Mouse (Mus musculus) lung, adult 18-20 months (tissue): ENCODE results near the gene Card11.
A peak's percentile ranks its signal among the peaks of the same experiment; 100 is the strongest.

Experiments
- DNase-seq, 2 experiments: peaks; one replicate each; pipeline ENCODE4 v3.0.0; 2022; ENCODE audit warnings: mixed read lengths in 2 of 2

The Card11 gene

GRCm38 (mm10) chr5:140900866-140901265, 99.5 kb downstream of the Card11 start:
- DNase-seq = peak; percentile 18 to 25

DNA sequence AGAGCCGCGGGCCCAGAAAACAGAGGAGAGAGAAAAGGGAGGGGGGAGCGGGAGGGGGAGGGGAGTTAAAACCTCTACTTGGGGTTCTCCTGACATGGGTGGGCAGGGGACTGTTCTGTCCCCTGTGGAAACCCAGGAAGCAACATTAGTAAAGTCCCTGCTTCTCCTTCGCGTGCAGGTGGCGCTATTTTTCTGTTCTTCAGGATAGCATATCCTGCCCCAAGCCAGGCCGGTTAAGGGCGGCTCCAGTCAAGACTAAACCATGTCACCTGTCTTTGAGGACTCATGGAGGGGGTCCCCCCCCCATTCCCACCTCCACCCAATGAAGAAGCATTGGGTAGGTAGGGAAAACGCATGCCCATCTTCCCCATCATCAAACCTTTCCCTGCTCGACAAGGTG, 109.3 kb downstream of the Card11 start:
- DNase-seq = no peak

GRCm38 (mm10) chr5:140890050-140890449, 110.3 kb downstream of the Card11 start:
- peak; percentile 40 to 54 for DNase-seq

- peak; percentile 29 to 35 for DNase-seq
These were observed 110.8 kb downstream of the Card11 start for GRCm38 (mm10) chr5:140889539-140889938.

- DNase-seq = no peak
These were observed 112.5 kb downstream of the Card11 start for GRCm38 (mm10) chr5:140887871-140888270.

GRCm38 (mm10) chr5:140884966-140885365, 115.4 kb downstream of the Card11 start:
- DNase-seq = peak in 1 of 2 experiments; percentile 12

DNA sequence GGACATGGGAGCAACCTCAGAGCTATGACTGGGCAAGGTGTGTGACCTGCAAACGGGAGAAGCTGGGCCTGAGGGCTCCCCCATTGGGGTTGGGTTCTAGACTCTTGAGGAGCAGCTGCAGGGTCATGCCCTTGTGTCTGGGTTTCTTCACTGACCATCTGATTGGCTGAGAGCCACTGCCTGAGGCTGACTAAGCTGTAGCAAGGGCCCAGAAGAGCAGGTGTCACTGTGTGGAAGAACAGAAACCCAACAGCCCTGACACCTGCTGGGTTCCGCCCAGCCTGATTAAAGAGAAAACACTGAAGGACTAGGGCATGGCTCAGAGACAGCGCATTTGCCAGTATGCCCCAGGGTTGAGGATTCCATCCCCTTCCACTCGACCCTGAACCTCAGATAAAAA, 118.0 kb downstream of the Card11 start:
- no peak for DNase-seq

DNA sequence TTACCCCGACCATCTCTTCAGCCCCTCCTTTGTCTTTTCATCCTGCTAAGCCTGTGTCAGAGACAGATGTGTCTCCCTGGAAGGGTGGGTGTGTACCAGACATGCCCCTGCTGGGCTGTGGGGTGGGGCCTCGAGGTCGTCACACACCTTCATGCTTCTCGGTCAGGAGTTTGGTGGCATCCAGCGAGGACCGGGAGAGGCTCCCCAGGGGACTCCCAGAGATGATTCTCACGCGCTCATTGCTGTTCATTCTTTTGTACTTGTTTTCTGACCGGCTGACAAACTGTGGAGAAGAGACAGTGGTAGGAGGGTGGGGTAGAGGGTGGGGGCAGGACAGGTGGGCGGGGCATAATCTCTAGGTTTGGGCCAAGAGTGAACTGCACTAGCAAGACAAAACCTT, 120.2 kb downstream of the Card11 start:
- DNase-seq = no peak

- no peak for DNase-seq
These were observed 121.7 kb downstream of the Card11 start for GRCm38 (mm10) chr5:140878644-140879043.

- no peak for DNase-seq
These were observed 126.6 kb downstream of the Card11 start for GRCm38 (mm10) chr5:140873736-140874307.

DNA sequence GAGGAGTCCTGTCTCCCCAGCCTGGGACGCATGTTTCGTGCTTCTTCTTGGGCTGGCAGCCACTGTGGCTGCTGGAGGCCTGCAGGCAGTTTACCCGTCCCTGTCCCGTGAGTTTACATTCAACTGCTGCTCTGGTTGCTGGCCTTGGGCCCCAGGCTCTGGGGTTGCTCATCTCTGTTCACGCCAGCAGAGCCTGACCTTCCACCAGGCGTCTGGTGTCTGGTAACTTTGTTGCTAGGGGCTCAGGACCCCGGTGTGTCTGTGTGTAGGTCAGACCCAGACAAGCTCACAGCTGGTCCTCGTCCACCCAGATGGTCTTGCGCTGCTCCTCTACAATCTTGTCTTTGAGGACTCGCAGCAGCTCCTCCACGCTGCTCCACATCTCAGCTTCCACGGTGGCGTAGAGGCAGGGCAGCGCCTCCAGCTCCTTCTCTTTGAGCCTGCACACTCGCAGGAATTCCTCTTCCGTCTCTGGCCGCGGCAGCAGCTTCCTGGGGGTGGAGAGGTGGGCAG, 127.3 kb downstream of the Card11 start:
- DNase-seq = no peak

DNA sequence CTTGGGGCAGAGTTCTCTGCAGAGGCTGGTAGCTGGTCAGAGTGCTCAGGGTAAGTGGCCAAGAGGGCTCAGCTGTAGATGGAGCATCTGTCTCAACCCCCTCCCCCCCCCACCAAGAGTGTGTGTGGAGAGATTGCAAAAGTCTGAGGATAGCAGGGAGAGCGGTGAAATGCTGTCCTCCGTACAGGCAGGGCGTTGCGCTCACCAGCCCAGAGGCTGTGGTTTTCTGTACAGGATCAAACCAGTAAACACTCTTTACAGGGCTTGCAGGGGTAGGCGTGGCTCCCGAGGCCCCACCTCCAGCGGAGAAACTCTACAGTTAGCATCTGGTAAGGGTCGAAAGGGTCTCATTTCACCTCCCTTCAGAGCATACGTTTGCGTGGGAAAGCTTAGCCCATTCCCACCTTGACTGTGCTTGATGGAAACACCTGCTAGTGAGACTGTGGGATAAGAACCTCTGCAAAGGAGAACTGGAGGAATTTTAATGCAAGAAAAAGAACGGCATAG, 127.8 kb downstream of the Card11 start:
- DNase-seq = no peak

DNA sequence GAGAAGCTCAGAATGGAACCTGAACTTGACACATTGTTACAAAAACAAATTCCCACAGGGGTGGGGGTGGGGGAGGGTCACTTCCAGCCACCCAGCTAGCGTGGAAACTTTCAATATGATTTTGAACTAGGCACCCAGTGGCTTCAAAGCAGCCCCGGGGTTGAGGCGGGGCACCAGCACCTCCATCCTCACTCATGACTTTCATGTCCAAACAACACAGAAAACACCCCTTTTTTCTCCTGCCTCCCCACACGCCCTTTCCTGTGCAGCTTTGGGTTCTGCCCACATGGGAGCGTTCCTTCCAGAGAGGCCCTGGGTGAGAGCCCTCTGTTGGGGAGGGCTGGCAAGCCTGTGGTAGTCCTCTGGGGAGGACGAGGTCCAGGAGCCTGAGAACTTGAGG, 129.1 kb downstream of the Card11 start:
- DNase-seq = no peak

- DNase-seq = peak in 1 of 2 experiments; percentile 48
These were observed 131.3 kb downstream of the Card11 start for GRCm38 (mm10) chr5:140869034-140869433.

DNA sequence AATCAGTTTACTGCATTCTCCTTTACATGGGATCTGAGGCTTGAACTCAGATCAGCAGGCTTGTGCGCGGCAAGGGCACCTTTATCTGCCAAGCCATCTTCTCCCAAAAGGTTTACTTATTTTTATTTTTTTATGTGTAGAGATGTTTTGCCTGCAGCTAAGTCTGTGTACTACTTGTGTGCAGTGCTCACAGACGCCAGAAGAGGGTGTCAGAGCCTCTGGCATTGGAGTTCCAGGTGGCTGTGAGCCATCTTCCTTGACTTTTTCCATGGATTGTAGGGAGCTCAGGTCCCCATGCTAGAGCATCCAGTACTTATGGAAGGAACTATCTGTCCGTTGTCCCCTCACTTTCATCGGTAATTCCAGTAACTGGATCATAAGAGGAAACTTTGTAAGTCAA, 140.7 kb downstream of the Card11 start:
- no peak for DNase-seq

DNA sequence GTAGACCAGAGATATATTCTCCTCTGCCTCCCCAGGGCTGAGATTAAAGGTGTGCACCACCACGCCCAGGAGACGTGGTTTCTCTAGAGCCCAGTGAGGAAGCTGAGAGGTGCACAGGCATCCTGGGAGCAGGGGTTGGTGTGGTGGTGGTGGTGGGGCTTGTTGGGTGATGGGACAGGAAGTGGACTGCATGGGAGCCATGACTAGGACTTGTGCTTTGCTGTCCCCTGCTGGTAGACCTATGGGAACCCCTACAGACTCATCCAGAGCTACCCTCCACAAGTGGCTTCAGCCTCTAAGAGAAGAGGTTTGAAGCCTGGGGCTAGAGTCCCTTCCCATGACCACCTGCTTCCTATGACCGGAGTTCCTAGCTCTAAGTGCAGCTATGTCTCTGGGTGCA, 142.0 kb downstream of the Card11 start:
- no peak for DNase-seq

DNA sequence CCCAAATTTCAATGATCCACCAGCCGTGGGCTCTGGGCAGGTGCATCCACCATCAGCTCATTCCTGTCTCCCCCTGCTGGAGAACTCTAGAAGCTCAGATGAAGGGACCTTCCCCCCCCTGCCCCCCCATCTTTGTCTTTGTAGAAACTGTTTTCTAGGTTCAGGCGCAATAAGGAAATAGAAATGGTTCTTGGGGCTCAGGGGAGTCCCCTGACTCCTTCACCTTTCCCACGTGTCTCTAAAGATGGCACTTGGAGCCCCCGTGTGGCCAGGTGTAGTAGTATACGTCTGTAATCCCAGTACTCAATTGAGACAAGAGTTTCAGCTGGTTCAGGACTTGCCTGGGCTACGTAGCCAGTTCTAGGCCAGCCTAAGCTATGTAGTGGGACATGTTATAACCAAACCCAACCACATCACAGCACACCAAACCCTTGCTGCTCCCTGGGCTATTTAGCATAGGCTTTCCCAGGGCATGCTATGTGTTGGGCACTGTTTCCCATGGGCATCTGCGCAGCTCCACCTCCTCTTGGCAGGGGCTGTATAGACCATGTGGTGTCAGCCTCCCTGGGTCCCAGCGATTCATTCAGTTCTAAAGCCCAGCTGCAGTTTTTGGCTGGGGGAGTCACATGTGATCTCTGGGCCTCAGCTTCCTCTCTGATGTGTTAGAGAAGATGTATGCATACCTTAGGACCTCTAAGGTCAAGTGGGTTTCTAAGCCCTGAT, 142.8 kb downstream of the Card11 start:
- no peak for DNase-seq

DNA sequence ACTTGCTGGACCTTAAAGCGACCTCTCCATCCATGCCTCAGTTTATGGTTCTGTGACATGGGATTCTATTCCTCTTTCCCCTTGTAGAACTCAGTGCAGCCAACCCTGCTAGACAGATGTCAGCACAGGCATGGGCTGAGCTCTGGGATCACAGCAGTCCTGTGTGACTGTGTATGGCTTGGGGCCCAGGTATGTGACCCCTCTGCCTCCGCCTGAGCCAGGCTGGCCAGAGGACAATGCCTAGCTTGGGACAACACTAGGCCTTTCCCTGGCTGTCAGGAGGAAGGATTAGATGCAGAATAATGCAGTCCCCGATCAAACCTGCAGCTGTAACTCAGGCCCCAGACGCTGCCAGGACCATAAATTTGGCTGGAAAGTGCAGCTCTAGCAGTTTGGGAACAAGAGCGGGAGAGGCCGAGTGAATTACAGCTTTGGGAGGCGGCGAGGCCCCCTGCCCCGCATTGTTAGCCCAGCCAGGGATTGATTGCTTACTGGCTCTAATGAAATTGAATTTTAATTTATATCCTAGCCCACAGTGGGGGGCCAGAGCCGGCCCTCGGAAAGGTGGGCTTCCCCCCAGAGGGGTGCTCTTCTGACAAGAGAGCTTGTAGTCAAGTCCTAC, 144.4 kb downstream of the Card11 start:
- DNase-seq = no peak

- no peak for DNase-seq
These were observed 145.7 kb downstream of the Card11 start for GRCm38 (mm10) chr5:140854700-140855099.

GRCm38 (mm10) chr5:140853723-140854122, 146.7 kb downstream of the Card11 start:
- DNase-seq = no peak

GRCm38 (mm10) chr5:140852435-140852996, 147.9 kb downstream of the Card11 start:
- no peak for DNase-seq

GRCm38 (mm10) chr5:140847300-140847729, 153.1 kb downstream of the Card11 start:
- DNase-seq = no peak

DNA sequence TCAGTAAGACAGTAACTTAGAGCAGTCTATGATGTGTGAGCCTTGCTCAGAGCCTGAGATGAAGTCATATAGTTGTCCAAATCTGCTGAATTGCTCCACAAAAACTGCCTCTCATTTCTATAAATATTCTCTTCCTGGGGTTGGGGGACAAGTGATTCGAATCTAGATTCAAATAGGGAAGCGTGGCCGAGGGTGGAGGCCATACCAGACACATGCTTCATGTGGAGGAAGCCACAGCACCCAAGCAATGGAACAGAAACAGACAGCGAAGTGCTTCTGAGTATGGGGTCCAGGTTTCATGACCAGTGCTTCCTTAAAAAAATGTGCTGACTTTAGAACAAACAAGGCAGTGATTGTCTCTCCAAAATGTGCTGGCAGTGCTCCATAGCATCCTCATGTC, 158.4 kb downstream of the Card11 start:
- no peak for DNase-seq

DNA sequence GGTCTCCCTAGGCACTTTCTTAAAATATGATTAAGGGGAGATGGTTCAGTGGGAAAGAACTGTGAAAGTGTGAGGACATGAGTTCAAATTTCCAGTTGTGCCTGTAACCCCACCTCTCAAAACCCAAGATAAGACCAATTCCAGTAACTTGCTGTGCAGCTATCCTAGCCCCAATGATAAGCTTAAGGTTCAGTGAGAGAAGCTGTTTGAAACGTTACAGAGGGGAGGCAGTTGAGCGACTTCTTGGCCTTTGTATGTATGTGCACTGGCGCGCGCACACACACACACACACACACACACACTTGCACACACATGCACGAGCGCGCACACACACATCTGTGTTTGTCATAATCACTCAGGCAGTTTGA, 169.3 kb downstream of the Card11 start:
- no peak for DNase-seq
